Mouse (Mus musculus) neural tube, embryonic 15.5 days (tissue): Measurements from ENCODE around the gene Tnfaip8l2. TPM values are rescaled to one million over a fixed set of nuclear protein-coding genes. Genes with fewer than 3 reads are reported as not detected.
"Not testable (repeated sequence)": the region's sequence is repeated elsewhere in the genome, so short reads cannot be mapped to it uniquely, and the experiment has no call there.

Source experiments
- ATAC-seq: fragments of 200-750 bp; cut with Nextera tagmentation; 2 replicates; pipeline ENCODE4 v1.8.0; 2017; ENCODE audit warnings: mild to moderate bottlenecking, moderate TSS enrichment, moderate library complexity; ENCODE audit not compliant: low FRiP score
- H3K27ac ChIP-seq: fragments of 300-500 bp; sonication (generic); replicated peaks from 2 replicates; pipeline ENCODE4 v1.5.1; 2015; ENCODE audit warnings: mild to moderate bottlenecking, inconsistent platforms
- H3K27me3 ChIP-seq: fragments of 300-500 bp; sonication (generic); replicated peaks from 2 replicates; pipeline ENCODE4 v1.6.1; 2015; ENCODE audit warnings: inconsistent platforms
- H3K36me3 ChIP-seq: fragments of 300-500 bp; sonication (generic); 2 replicates; pipeline ENCODE4 v1.6.1; 2015; ENCODE audit warnings: inconsistent platforms
- H3K4me1 ChIP-seq: fragments of 300-500 bp; sonication (generic); 2 replicates; pipeline ENCODE4 v1.6.1; 2015; ENCODE audit warnings: inconsistent platforms
- H3K4me2 ChIP-seq: fragments of 300-500 bp; sonication (generic); 2 replicates; pipeline ENCODE4 v1.6.1; 2015; ENCODE audit warnings: inconsistent platforms, mild to moderate bottlenecking, moderate library complexity
- H3K4me3 ChIP-seq: fragments of 300-500 bp; sonication (generic); replicated peaks from 2 replicates; pipeline ENCODE4 v1.5.1; 2015; ENCODE audit warnings: mild to moderate bottlenecking, inconsistent platforms
- H3K9ac ChIP-seq: fragments of 300-500 bp; sonication (generic); replicated peaks from 2 replicates; pipeline ENCODE4 v1.6.1; 2015; ENCODE audit warnings: mild to moderate bottlenecking, inconsistent platforms
- H3K9me3 ChIP-seq: fragments of 300-500 bp; sonication (generic); replicated peaks from 2 replicates; pipeline ENCODE4 v1.6.1; 2016; ENCODE audit warnings: inconsistent platforms
- WGBS: fragments of 180-500 bp; shearing (Covaris S2); methylation state at CpG from one replicate; pipeline ENCODE4 v1.1.7; 2015; ENCODE audit warnings: mixed read lengths; 5-methylcytosine and 5-hydroxymethylcytosine counted together
- microRNA-seq: library from miRNA; unstranded; fragments of <30 nt; microRNA quantifications from one replicate; pipeline ENCODE4, GENCODE M21; 2017
- polyA plus RNA-seq: library from polyadenylated mRNA; unstranded; fragments of >200 nt; fragmentation: Nextera tagmentation; extraction: Ambion mirVana; gene quantifications from 2 replicates; pipeline ENCODE4 v1.2.1, GENCODE M21; 2015

Gene Tnfaip8l2
- polyA plus RNA-seq, 1 experiment from 2014 or later: 3.0 TPM

DNA sequence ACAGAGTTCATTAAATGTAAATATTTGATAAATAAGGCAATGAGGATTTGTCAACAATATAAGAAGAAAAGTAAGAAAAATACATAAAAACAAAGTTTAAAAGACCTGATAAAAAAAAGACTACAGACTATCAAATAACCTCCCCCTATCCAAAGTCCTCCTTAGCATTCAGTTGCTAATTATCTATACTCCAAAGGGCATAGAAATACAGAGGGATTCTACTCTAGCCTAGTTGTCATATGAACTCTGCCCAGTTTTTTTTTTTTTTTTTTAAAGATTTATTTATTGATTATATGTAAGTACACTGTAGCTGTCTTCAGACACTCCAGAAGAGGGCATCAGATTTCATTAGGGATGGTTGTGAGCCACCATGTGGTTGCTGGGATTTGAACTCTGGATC lies 34.9 kb downstream of the Tnfaip8l2 start:
- Histone ChIP-seq H3K4me1 (peaks cover 22% of the 10 kb centered on the region), H3K27ac (peak overlapping the region; percentile 75; the same call in 1 of the 2 replicates), H3K4me3 (peak overlapping the region; percentile 97), H3K4me2 (peak overlapping the region; percentile 77)
- ATAC-seq, H3K27me3 ChIP-seq, H3K36me3 ChIP-seq, H3K9ac ChIP-seq, H3K9me3 ChIP-seq: not testable (repeated sequence)

DNA sequence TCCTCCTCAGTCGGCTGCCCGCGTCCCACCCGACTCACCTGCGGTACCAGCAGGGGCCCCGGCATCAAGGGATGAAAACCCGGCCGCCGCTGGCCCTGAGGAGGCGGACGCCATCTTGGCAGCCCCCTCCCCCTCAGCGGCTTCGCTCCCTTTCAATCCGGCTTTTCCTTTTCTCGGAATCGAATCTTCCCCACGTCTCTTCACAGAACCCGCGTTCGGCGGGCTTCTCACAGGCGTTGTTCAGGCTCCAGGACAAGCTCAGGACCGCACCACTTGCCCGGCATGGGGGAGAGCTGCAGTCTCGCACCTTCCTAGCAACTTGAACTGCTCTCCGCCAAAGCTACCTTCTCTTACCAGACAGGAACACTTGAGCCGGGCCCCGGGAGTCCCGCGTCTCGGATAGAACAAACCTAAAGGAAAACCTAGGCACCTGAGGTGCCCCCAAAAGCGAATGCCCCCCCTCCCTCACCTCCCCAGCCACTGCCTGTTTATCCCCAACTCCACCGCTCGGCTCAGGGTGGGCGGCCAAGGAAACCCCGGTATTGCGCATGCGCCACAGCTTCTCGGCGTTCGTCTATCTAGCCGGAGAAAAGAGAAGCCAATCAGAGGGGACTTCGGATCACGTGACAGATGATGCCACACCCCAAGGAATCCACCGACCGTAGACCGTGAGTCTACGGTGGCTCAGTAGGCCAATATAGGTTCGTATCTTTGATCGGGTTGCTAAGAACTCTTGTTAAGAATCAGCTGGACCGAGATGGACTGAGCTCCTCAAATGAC lies 35.6 kb downstream of the Tnfaip8l2 start, which contains the start of gene Pip5k1a:
TSS of gene Pip5k1a (minus strand) at position 593 of the 780 bp plus-strand sequence.
- peak within 1 kb of the TSS; percentile 77 for H3K4me2 ChIP-seq
- ATAC-seq: peak; percentile 93
- no peaks in the 10 kb centered on the region for H3K9me3 ChIP-seq
- H3K4me1 ChIP-seq: peaks cover 24% of the 10 kb centered on the region
- H3K27me3 ChIP-seq: no peaks in the 10 kb centered on the region
- WGBS: under 1% methylated on average over 51 of the region's 51 CpGs
- peak within 1 kb of the TSS; percentile 95 for H3K9ac ChIP-seq
- H3K27ac ChIP-seq: peak within 1 kb of the TSS; percentile 90
- no peaks in the 10 kb centered on the region for H3K36me3 ChIP-seq
- H3K4me3 ChIP-seq: peak within 1 kb of the TSS; percentile 97

DNA sequence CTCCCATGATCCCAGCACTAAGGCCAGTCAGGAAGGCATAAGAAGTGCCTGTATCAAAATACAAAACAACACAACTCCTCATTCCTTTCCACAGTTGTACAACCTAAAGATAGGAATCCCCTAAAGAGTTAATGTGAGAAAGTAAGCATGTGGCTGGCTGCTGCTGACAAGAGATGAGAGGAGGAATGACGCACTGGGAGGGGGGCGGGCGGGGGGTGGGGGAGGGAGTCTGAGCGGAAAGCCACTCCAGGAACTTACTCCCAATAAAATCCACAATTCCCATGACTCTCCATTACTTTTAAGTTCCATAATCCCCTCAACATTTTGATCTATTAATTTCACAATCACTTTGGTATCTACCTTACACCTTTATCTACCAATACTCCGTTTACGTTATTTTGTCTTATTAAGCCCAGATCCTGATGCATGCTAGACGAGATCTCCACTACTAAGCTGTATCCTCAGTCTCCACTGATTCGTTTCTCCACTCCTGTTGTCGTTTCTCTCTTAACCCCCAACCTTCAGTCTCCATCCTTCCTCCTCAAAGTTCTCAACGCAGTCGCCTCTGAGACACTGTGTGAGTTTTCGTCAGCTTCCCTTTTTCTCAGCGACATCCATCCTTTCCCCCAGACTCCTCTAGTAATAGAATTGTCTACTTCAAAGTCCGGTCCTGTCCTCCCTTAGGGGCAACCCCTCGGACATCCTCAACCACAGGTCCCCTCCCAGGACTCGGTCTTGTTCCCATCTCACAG lies 36.4 kb downstream of the Tnfaip8l2 start:
- 0% methylated on average over 16 of the region's 16 CpGs for WGBS
- Histone ChIP-seq H3K9me3 (no peaks in the 10 kb centered on the region), H3K4me1 (peaks cover 29% of the 10 kb centered on the region), H3K27me3 (no peaks in the 10 kb centered on the region), H3K36me3 (no peaks in the 10 kb centered on the region), H3K4me2 (peak overlapping the region; percentile 77), H3K27ac (peak overlapping the region; percentile 90), H3K9ac (peak overlapping the region; percentile 95), H3K4me3 (peak overlapping the region; percentile 97)
- ATAC-seq: no peak

DNA sequence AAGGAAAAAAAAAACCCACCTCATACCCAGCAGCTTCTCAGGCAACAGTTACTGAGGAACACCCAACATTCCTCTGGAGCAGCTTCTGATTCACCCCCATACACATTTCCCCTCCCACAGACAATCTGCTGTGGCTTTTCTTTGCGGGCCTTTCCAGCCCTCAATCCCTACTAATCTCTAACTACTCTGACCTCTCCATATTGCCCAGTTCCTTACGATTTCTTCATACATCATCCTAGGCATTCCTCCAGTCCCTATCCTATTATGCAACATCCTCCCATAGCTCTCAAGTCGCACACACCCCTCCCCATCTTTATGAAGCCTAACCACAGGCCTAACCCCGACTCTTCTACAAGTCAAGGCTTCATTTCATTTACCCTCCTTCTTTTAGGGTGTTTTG lies 37.0 kb downstream of the Tnfaip8l2 start:
- 0 out of 2 replicates have a peak overlapping the region, but pooled peaks have one; percentile 5 for H3K27ac ChIP-seq
- peak overlapping the region; percentile 77 for H3K4me2 ChIP-seq
- H3K36me3 ChIP-seq: no peaks in the 10 kb centered on the region
- peak overlapping the region; percentile 97 for H3K4me3 ChIP-seq
- H3K4me1 ChIP-seq: peaks cover 25% of the 10 kb centered on the region
- H3K27me3 ChIP-seq: no peaks in the 10 kb centered on the region
- 63% methylated on average over 4 of the region's 4 CpGs for WGBS
- H3K9ac ChIP-seq: peak overlapping the region; percentile 95
- ATAC-seq: no peak
- no peaks in the 10 kb centered on the region for H3K9me3 ChIP-seq

DNA sequence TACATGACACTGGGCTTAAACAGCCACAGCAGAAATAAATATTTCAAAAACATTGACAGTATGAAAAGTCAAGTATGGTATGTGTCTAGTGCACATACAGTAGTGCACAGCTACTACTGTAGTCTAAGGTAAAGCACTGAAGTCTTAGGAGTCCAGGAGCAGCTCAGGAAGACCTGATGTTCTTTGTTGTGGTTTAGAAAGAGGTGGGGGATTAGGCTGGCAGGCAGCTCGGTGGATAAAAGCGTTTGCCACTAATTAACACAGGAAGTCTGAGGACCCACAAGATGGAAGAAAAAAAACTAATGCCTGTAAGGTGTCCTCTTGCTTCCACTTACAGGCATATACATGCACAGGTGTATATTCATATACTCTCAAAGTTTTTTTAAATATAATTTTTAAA lies 41.3 kb downstream of the Tnfaip8l2 start:
- no peak overlapping the region for H3K9ac ChIP-seq
- H3K4me1 ChIP-seq: peaks cover 24% of the 10 kb centered on the region
- no peak overlapping the region for H3K4me2 ChIP-seq
- 59% methylated on average over 2 of the region's 2 CpGs for whole genome bisulfite sequencing
- no peak overlapping the region for H3K27ac ChIP-seq
- ATAC-seq: no peak
- no peak overlapping the region for H3K4me3 ChIP-seq
- H3K27me3 ChIP-seq: no peaks in the 10 kb centered on the region
- H3K36me3 ChIP-seq: peaks cover 8% of the 10 kb centered on the region; the same call in 1 of the 2 replicates
- no peaks in the 10 kb centered on the region for H3K9me3 ChIP-seq

Small RNA genes lying within 50 kb of the gene (microRNA-seq; reads per million reads assigned to microRNA genes)
- not detected for gene Mir8099-1

Other genes with a start within 250 kb of the Tnfaip8l2 start
- gene Selenbp1, start 209.3 kb downstream of the Tnfaip8l2 start, polyA plus RNA-seq: 15.3 and 28.7 TPM in 2 replicates
- 7.1 and 8.0 TPM in 2 replicates for gene Rfx5, start 188.3 kb downstream of the Tnfaip8l2 start, polyA plus RNA-seq
- 22.5 and 23.8 TPM in 2 replicates for gene Pi4kb, start 167.6 kb downstream of the Tnfaip8l2 start, polyA plus RNA-seq
- 16.6 and 17.7 TPM in 2 replicates for gene Zfp687, start 126.9 kb downstream of the Tnfaip8l2 start, polyA plus RNA-seq
- 264 and 266 TPM in 2 replicates for gene Psmd4, start 99.7 kb downstream of the Tnfaip8l2 start, polyA plus RNA-seq
- 15.5 and 16.5 TPM in 2 replicates for gene Pip5k1a, start 35.4 kb downstream of the Tnfaip8l2 start, polyA plus RNA-seq
- 142 and 151 TPM in 2 replicates for gene Vps72, start 31.3 kb downstream of the Tnfaip8l2 start, polyA plus RNA-seq
- gene Tmod4, start 17.9 kb downstream of the Tnfaip8l2 start, polyA plus RNA-seq: 1.3 and 1.5 TPM in 2 replicates
- 86.7 and 88.4 TPM in 2 replicates for gene Scnm1, start 8.3 kb downstream of the Tnfaip8l2 start, polyA plus RNA-seq
- 38.1 and 46.0 TPM in 2 replicates for gene Lysmd1, start 8.3 kb downstream of the Tnfaip8l2 start, polyA plus RNA-seq
- gene Sema6c, start 18.1 kb upstream of the Tnfaip8l2 start, polyA plus RNA-seq: 17.7 and 24.4 TPM in 2 replicates
- 2.8 and 3.9 TPM in 2 replicates for gene Gabpb2, start 75.6 kb upstream of the Tnfaip8l2 start, polyA plus RNA-seq
- 46.2 and 55.5 TPM in 2 replicates for gene Cdc42se1, start 86.4 kb upstream of the Tnfaip8l2 start, polyA plus RNA-seq
- 250 and 346 TPM in 2 replicates for gene Mllt11, start 89.8 kb upstream of the Tnfaip8l2 start, polyA plus RNA-seq
- gene Gm128, start 99.2 kb upstream of the Tnfaip8l2 start, polyA plus RNA-seq: 0.13 and 0.18 TPM in 2 replicates
- gene Bnipl, start 108.8 kb upstream of the Tnfaip8l2 start, polyA plus RNA-seq: 0.29 TPM in 1 of 2 replicates, not detected in the other
- gene Mindy1, start 139.0 kb upstream of the Tnfaip8l2 start, polyA plus RNA-seq: 37.3 and 37.4 TPM in 2 replicates
- 57.3 and 61.7 TPM in 2 replicates for gene Prune1, start 139.7 kb upstream of the Tnfaip8l2 start, polyA plus RNA-seq
- gene Anxa9, start 164.8 kb upstream of the Tnfaip8l2 start, polyA plus RNA-seq: 0.40 and 0.41 TPM in 2 replicates
- 93.4 and 102 TPM in 2 replicates for gene Cers2, start 172.4 kb upstream of the Tnfaip8l2 start, polyA plus RNA-seq
- gene Setdb1, start 214.8 kb upstream of the Tnfaip8l2 start, polyA plus RNA-seq: 37.6 and 38.3 TPM in 2 replicates